Mouse (Mus musculus) gastrocnemius, postnatal 10 days (tissue): ENCODE measurements around the gene Ern1. TPM values are rescaled to one million over a fixed set of nuclear protein-coding genes. Genes with fewer than 3 reads are reported as not detected.

ENCODE experiments used
- total RNA-seq, 2 experiments: library from RNA; stranded (reverse); gene quantifications; 2 replicates each; pipeline ENCODE4 v1.2.3; 2021

Gene Ern1
- total RNA-seq, 2 experiments from 2014 or later: 5.0 to 7.5 TPM

Other genes with a start within 250 kb of the Ern1 start
- gene Ftsj3, start 231.8 kb downstream of the Ern1 start, total RNA-seq: 10 to 100 TPM; 27.4 to 32.8 TPM
- gene Psmc5, start 231.7 kb downstream of the Ern1 start, total RNA-seq: 100 to 1,000 TPM; 134 to 152 TPM
- gene Smarcd2, start 214.9 kb downstream of the Ern1 start, total RNA-seq: 10 to 100 TPM; 23.6 to 27.3 TPM
- under 1 TPM; 0.09 to 0.21 TPM for gene Tcam1, start 211.2 kb downstream of the Ern1 start, total RNA-seq
- not detected for gene Gh, start 186.0 kb downstream of the Ern1 start, total RNA-seq
- 1 to 10 TPM in 1 of 2 experiments, under 1 TPM in 1; 0.80 to 2.8 TPM for gene Cd79b, start 173.1 kb downstream of the Ern1 start, total RNA-seq
- 100 to 1,000 TPM; 137 to 145 TPM for gene Scn4a, start 134.6 kb downstream of the Ern1 start, total RNA-seq
- 10 to 100 TPM; 11.4 to 11.5 TPM for gene Prr29, start 122.4 kb downstream of the Ern1 start, total RNA-seq
- 10 to 100 TPM; 13.3 to 18.6 TPM for gene Icam2, start 99.8 kb downstream of the Ern1 start, total RNA-seq
- 10 to 100 TPM; 22.1 to 24.1 TPM for gene Tex2, start 125.6 kb upstream of the Ern1 start, total RNA-seq